Mouse (Mus musculus) heart, adult 2 months (tissue): ENCODE measurements around the gene Syngr2.

Source experiments
- CTCF ChIP-seq: fragments of 200-600 bp; IDR thresholded peaks from 2 replicates; pipeline ENCODE4 v1.8.1; 2022; ENCODE audit warnings: antibody characterized with exemption, mild to moderate bottlenecking, moderate library complexity
- EP300 ChIP-seq: fragments of 200-500 bp; IDR thresholded peaks from 2 replicates; pipeline ENCODE4 v1.6.1; 2011; ENCODE audit warnings: low read depth, low read length, control low read depth; ENCODE audit not compliant: insufficient read depth
- POLR2A ChIP-seq: fragments of 200-500 bp; IDR thresholded peaks from 2 replicates; pipeline ENCODE4 v1.6.1; 2011; ENCODE audit warnings: mild to moderate bottlenecking, low read depth, low read length, control low read depth; ENCODE audit not compliant: insufficient read depth

- TF ChIP-seq EP300 (no peak), CTCF (no peak), POLR2A (no peak)
Measured at GRCm38 (mm10) chr11:117814704-117815366, 5.4 kb downstream of the Syngr2 start.
